Mouse (Mus musculus): ENCODE measurements around the gene Ndufaf4.
"Not testable (repeated sequence)": the region's sequence is repeated elsewhere in the genome, so short reads cannot be mapped to it uniquely, and the experiment has no call there.

Gene Ndufaf4

GRCm38 (mm10) chr4:24897851-24898515, at the start of gene Ndufaf4:
TSS of gene Ndufaf4 (plus strand) at chr4:24898083.
- peak; percentile 97 for DNase-seq (ENCODE audit: extremely low read depth, insufficient read length, low spot score)

DNA sequence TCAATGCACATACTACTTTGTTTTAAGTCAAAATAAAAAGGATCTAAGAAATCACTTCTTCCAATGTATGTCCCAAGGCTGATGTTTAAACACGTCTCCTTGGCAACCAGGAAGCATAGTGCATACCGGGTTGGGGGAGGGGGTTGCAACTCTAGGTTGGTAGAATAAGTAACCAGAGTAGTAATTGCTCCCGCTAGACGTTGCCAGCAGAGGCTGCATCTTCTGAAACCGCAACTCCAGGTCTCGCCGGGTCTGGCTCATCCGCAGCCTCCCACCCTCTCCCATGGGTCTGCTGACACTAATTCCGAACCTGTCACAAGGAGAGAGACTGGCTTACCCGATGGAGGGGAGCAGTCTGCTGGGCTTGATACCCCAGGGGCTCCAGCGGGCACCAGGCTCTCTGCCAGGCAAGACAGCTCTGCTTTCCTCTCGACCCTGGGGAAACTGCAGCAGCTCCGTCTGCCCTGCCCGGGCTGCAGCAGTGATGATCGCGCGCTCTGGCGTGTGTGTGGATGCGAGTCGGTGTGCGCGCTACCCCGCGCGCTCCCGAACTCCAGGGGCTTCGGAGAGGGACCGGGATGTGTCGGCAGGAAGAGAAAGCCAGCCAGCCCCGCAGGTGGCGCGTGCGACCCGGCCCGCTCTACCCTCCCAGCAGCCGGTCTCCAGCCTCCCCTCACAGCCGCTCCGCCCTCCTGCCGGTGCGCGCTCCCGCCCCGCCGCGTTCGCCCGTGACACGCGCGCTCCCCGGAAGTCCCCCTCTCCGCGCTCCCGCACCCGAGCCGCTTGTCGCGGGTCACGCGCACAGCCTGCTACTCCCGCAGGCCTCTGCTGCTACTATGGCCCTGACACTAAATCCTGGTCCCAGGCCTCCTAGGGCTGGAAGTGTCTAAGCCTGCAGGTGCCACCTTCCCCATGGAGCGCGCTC, 47.2 kb upstream of the Ndufaf4 start, which contains the start of gene Klhl32:
Gene Klhl32 (minus strand): TSS at position 724 of the 925 bp plus-strand sequence.
- peak; percentile 13 for DNase-seq (ENCODE audit: extremely low read depth, insufficient read length, low spot score)

DNA sequence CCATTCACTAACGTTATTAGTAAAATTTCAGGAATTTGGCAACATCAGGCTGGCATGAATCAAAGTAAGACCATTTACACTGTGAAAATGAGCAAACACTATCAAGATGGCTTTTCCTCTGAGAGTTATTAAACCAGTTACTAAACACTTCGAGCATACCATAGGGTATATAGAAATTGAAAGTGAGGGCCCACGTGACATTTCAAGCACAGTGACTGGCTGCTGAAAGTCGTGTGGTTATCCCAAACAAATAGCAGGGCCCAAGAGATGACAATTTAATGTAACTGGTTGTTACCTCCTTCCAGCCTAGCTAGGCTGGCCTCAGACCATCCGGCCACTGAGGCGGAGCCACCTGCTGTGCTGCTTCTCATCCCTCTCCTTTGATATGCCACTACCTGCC, 32.2 kb upstream of the Ndufaf4 start:
- no peak for DNase-seq (ENCODE audit: extremely low read depth, insufficient read length, low spot score)

DNA sequence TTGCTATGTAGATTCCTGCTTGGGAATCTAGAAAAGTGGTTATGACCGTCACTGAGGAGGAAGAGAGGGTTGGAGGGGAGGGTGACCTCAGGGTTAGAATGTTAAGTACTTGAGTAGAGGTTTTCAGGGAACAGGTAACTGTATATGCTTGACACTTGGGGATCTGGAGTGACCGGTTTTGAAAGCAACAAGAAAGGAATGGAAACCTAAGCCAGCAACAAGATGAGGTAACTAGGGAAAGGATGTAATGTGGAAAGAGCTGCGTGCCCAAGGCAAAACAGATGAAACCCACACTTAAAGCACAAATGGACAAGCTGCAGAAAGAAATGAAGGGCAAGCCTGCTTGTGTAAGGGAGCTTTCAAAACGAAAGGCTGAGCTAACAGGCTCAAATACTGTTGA, 28.7 kb upstream of the Ndufaf4 start:
- DNase-seq (ENCODE audit: extremely low read depth, insufficient read length, low spot score), result no peak

GRCm38 (mm10) chr4:24889386-24889785, 8.5 kb upstream of the Ndufaf4 start:
- not testable (repeated sequence) for DNase-seq (ENCODE audit: extremely low read depth, insufficient read length, low spot score)

DNA sequence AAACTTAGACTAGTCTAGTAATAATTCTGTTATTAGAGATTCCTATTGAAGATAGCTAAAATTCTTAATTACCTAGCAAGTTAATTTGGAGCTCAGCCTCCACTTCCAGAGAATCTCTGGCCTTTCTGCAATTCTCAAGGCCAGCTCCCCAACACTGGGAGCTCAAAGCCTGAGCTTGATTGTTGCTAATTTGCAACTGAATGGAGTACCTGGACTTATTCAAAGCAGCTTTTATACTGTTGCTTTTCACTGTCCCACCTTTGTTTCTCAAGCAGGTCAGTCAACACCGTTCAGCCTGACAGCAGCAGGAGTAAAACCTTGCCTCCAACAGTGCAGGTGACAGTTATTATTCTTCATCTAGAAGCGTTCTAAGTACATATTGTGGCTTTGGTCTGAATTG, 5.6 kb upstream of the Ndufaf4 start:
- not testable (repeated sequence) for DNase-seq (ENCODE audit: extremely low read depth, insufficient read length, low spot score)

DNA sequence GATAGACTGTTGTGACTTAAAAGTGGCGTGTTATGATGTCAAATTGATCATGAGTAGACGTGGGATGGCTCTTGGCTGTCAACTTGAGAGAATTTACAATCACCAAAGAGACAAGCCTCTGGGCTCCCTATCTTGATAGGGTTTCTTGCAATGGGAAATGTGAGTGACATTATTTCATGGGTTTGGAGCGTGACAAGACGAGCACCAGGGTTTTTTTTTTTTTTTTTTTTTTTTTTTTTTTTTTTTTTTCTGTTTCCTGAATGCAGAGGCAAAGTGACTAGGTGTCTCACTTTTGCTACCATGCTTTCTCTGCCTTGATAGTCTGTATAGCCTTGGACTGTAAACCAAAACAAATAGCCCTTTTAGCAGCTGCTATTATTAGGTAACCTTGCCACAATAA, 3.3 kb upstream of the Ndufaf4 start:
- DNase-seq (ENCODE audit: extremely low read depth, insufficient read length, low spot score), result no peak

DNA sequence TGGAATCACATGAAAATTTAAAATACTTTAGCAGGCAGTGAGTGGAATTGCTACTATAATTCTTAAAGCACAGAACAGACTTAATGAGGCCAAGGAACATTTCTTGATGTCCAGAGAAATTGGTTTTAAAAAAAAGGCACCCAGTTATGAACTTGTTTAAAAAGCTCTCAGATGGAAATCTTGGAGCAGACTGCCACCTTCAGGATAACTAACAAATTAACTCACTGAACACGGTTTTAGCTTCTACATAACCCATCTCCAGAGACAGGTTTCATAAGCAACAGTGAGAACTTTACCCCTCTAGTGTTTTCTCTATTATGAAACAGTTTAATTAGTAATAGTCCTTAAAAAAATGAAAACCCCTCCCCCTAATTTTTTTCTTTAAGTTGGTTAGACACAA, 1.1 kb upstream of the Ndufaf4 start:
- peak; percentile 25 for DNase-seq (ENCODE audit: extremely low read depth, insufficient read length, low spot score)

GRCm38 (mm10) chr4:24897351-24897750, 532 bp upstream of the Ndufaf4 start:
- no peak for DNase-seq (ENCODE audit: extremely low read depth, insufficient read length, low spot score)

DNA sequence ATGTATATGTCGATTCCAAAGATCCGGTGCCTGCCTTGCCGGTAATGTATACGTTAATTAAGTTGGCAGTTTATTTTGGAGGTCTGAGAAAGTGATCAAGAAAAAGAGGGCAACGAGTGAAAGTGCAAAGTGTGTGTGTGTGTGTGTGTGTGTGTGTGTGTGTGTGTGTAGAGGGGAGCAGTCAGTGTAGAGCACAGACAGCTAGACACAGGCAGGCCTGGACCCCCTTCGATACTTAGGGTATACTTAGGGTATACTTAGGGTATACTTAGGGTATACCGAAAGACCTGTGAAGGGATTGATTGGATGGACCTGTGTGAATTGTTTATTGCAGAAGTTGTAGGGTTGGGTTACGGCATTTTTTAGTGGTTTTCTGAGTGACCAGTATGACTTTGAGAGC, 753 bp downstream of the Ndufaf4 start:
- peak; percentile 13 for DNase-seq (ENCODE audit: extremely low read depth, insufficient read length, low spot score)

- no peak for DNase-seq (ENCODE audit: extremely low read depth, insufficient read length, low spot score)
Observed at GRCm38 (mm10) chr4:24899146-24899545, 1.3 kb downstream of the Ndufaf4 start.

- no peak for DNase-seq (ENCODE audit: extremely low read depth, insufficient read length, low spot score)
Observed at GRCm38 (mm10) chr4:24907745-24908144, 9.9 kb downstream of the Ndufaf4 start.

DNA sequence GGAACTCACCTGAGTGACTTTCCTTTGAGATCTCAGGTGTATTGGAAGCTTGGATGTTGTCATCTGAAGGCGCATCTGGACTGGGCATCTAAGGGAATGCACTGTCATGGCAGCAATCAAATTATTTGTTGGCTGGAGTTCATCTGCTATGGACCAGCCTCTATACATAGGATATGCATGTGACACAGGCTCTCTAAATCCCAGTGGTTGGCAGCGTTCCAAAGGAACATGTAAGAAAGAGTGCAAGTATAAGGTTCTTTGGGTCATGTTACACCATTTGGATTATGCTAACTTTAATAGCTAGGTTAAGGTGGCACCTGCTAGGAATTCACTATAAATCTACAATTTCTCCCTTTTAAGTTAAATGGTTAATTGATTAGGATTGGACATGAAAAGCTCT, 17.7 kb downstream of the Ndufaf4 start:
- no peak for DNase-seq (ENCODE audit: extremely low read depth, insufficient read length, low spot score)

DNA sequence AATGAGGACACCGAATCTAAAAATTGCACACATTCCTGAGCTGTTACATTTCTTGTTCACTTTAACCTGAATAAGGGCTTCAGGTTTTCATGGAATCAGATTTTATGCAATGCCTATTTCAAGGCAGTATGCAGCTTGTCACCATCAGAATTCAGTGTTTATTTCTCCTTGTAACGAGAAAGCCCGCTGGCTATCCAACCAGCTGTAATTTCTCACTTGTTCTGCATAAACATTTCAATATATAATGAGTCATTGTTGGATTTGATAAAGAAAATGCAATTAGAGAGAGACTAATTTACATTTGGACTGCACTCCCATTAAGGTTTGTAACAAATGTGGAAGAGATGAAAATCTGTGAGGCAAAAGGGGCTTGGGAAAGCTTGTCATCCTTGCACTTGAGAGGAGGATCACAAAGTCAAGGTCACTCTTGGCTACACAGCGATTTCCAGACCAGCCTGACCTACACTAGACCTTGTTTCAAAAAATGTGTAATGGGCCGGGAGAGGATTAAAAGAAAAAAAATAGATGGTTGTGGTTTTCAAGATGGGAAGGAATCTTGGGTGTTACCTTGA, 22.2 kb downstream of the Ndufaf4 start:
- DNase-seq (ENCODE audit: extremely low read depth, insufficient read length, low spot score), result no peak

- no peak for DNase-seq (ENCODE audit: extremely low read depth, insufficient read length, low spot score)
Observed at GRCm38 (mm10) chr4:24924726-24925125, 26.8 kb downstream of the Ndufaf4 start.

DNA sequence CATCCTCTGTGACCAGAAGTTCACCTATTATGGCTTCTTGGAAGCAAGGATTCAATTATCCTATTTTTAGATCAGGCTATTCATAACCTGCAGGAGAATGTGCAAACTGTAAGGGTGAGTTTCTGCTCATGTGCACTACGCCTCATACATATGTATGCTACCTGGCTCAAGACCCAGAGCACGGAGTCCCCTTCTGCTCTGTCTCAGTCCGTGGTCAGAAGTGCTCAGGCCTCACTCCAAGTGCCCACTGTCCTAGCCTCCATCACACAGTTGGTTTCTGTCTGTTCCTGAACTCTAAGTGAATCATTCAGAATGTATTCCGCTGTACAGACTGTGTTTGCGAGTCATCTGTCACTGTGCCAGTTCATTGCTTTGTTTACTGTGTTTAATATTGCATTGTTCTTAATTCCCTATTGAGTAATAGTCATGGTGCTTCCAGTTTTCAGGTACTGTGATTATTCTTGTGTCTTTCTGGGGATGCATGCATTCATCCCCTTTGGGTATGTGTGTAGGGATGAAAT, 30.4 kb downstream of the Ndufaf4 start:
- peak; percentile 11 for DNase-seq (ENCODE audit: extremely low read depth, insufficient read length, low spot score)

- no peak for DNase-seq (ENCODE audit: extremely low read depth, insufficient read length, low spot score)
Observed at GRCm38 (mm10) chr4:24928926-24929325, 31.0 kb downstream of the Ndufaf4 start.

- no peak for DNase-seq (ENCODE audit: extremely low read depth, insufficient read length, low spot score)
Observed at GRCm38 (mm10) chr4:24942728-24943424, 45.0 kb downstream of the Ndufaf4 start.

Measured in 3134 (cell line).